8 mouse cellular contexts compared by ENCODE assay signal in genomic region chr7:97788669-97789483, GRCm38 (mm10). TPM values are rescaled to one million over a fixed set of nuclear protein-coding genes. Genes with fewer than 3 reads are reported as not detected.
A peak's percentile ranks its signal among the peaks of the same experiment; 100 is the strongest.
DNase-seq lines count a peak whose midpoint lies in the region; ATAC-seq lines count a peak whose summit lies in the region.

No protein-coding gene starts in this region.

- peak; percentile 89 for ATAC-seq in lung, embryonic 16.5 days (ENCODE audit: low read depth)

- under 1% methylated on average over 83 of the region's 84 CpGs for WGBS in hindbrain, embryonic 10.5 days
- WGBS in lung, embryonic 16.5 days = under 1% methylated on average over 68 of the region's 84 CpGs

- peak overlapping the region; percentile 98 for H3K4me2 ChIP-seq in lung, embryonic 16.5 days (ENCODE audit: low read depth, low read length)

- H3K9ac ChIP-seq in lung, embryonic 16.5 days (ENCODE audit: low read length) = peak overlapping the region; percentile 83

- H3K27ac ChIP-seq in hindbrain, embryonic 10.5 days = peak overlapping the region; percentile 96
- H3K27ac ChIP-seq in lung, embryonic 16.5 days (ENCODE audit: low read length) = peak overlapping the region; percentile 63

- peak overlapping the region; percentile 94 for H3K4me3 ChIP-seq in hindbrain, embryonic 10.5 days
- H3K4me3 ChIP-seq in lung, embryonic 16.5 days (ENCODE audit: low read length) = peak overlapping the region; percentile 83

- H3K27me3 ChIP-seq in hindbrain, embryonic 10.5 days (ENCODE audit: insufficient read depth, poor library complexity, severe bottlenecking) = peaks cover 17% of the 10 kb centered on the region; the same call in 1 of the 2 replicates
- H3K27me3 ChIP-seq in lung, embryonic 16.5 days (ENCODE audit: control insufficient read depth, insufficient read depth, low read depth, low read length) = peaks cover 15% of the 10 kb centered on the region

- peaks cover 28% of the 10 kb centered on the region for H3K4me1 ChIP-seq in hindbrain, embryonic 10.5 days (replicated peaks)
- peaks cover 11% of the 10 kb centered on the region for H3K4me1 ChIP-seq in lung, embryonic 16.5 days (replicated peaks; ENCODE audit: control insufficient read depth, insufficient read depth, low read length)

- H3K36me3 ChIP-seq in hindbrain, embryonic 10.5 days = no peaks in the 10 kb centered on the region
- H3K36me3 ChIP-seq in lung, embryonic 16.5 days (ENCODE audit: control insufficient read depth, insufficient read depth, low read length) = no peaks in the 10 kb centered on the region

- peak; percentile 54 for DNase-seq in embryo, embryonic 10.5 days (ENCODE audit: low spot score)
- DNase-seq in embryo, embryonic 10 days (ENCODE audit: low spot score) = no peak
- peak; percentile 25 for DNase-seq in urinary bladder, postnatal 14 days (ENCODE audit: low spot score)
- DNase-seq in urinary bladder, postnatal 4 days (ENCODE audit: low spot score in 2 of 2) = no peak
- peak; percentile 38 for DNase-seq in hindbrain, embryonic 10.5 days (ENCODE audit: low spot score)
- peak; percentile 28 for DNase-seq in right cerebral cortex, postnatal 14 days
- no peak for DNase-seq in c-Kit-positive CD71-positive TER-119-positive erythroid progenitor cells, embryonic 14.5 days (ENCODE audit: low spot score)

- H3K9me3 ChIP-seq in hindbrain, embryonic 10.5 days = no peaks in the 10 kb centered on the region
- no peaks in the 10 kb centered on the region for H3K9me3 ChIP-seq in lung, embryonic 16.5 days (ENCODE audit: control insufficient read depth, low read length)

RNA-seq across cellular contexts. Expression of gene Pak1, which starts 0.5 kb away (rescaled TPM):
- polyA plus RNA-seq in hindbrain, embryonic 10.5 days (2016; fragmentation: Nextera tagmentation; extraction: Ambion mirVana) = 58.8 and 90.7 TPM in 2 replicates
- 15.1 and 15.4 TPM in 2 replicates for polyA plus RNA-seq in lung, embryonic 16.5 days (2015; fragmentation: Nextera tagmentation; extraction: Ambion mirVana)

RNA-seq across cellular contexts. Expression of gene Aqp11, which starts 50.8 kb away (rescaled TPM):
- 5.2 and 5.3 TPM in 2 replicates for polyA plus RNA-seq in hindbrain, embryonic 10.5 days (2016; fragmentation: Nextera tagmentation; extraction: Ambion mirVana)
- 4.8 and 8.1 TPM in 2 replicates for polyA plus RNA-seq in lung, embryonic 16.5 days (2015; fragmentation: Nextera tagmentation; extraction: Ambion mirVana)

Comparison
In these comparisons a context has a peak if more than half of its experiments do, and no peak if none do; other contexts are left out.
1. DNase-seq: peak in embryo, embryonic 10.5 days (single experiment), urinary bladder, postnatal 14 days (single experiment), hindbrain, embryonic 10.5 days (single experiment) and right cerebral cortex, postnatal 14 days (single experiment); none in embryo, embryonic 10 days (single experiment), urinary bladder, postnatal 4 days (0 of 2) and c-Kit-positive CD71-positive TER-119-positive erythroid progenitor cells, embryonic 14.5 days (single experiment).